Mouse (Mus musculus): ENCODE measurements around the gene Cenpo. TPM values are rescaled to one million over a fixed set of nuclear protein-coding genes. Genes with fewer than 3 reads are reported as not detected.
A peak's percentile ranks its signal among the peaks of the same experiment; 100 is the strongest.

The Cenpo gene
- polyA plus RNA-seq, 1 experiment from 2014 or later = 8.6 TPM

DNA sequence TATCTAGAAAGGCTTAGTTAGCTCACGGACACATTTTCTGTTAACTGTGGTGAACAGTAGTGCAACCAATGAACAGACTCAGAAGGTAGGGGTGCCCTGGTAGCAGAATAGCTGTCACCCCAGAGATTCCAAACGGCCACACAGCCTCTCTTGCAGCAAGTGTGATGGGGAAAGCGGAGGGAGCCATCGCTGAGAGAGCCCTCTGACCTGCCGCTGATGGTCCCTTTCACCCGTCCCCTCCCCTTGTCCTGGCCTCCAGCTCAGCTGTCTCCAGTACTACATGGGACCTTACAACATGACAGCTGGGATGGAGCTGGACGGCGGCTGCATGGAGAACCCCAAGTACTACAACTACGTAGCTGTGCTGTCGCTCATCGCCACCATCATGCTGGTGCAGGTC, 28.0 kb downstream of the Cenpo start:
- ATAC-seq (ENCODE audit: low read depth) = no peak
- no peaks in the 10 kb centered on the region for H3K4me1 ChIP-seq (ENCODE audit: control insufficient read depth, insufficient read depth, low read length)
- H3K9me3 ChIP-seq (ENCODE audit: control insufficient read depth, low read length) = no peaks in the 10 kb centered on the region
- H3K4me3 ChIP-seq (ENCODE audit: low read depth, low read length) = no peak overlapping the region
- no peak overlapping the region for H3K27ac ChIP-seq (ENCODE audit: low read depth, low read length)
- H3K27me3 ChIP-seq (ENCODE audit: control insufficient read depth, insufficient read depth, low read length) = no peaks in the 10 kb centered on the region
- peaks cover 12% of the 10 kb centered on the region; the same call in 1 of the 2 replicates for H3K36me3 ChIP-seq (ENCODE audit: control insufficient read depth, insufficient read depth, low read length)
- H3K4me2 ChIP-seq (ENCODE audit: low read depth, low read length) = no peak overlapping the region
- H3K9ac ChIP-seq (replicated peaks; ENCODE audit: low read depth, low read length) = no peak overlapping the region
- WGBS = 94% methylated on average over 11 of the region's 11 CpGs

- H3K9me3 ChIP-seq (ENCODE audit: control insufficient read depth, low read length) = no peaks in the 10 kb centered on the region
- H3K4me1 ChIP-seq (ENCODE audit: control insufficient read depth, insufficient read depth, low read length) = no peaks in the 10 kb centered on the region
- H3K36me3 ChIP-seq (ENCODE audit: control insufficient read depth, insufficient read depth, low read length) = peaks cover 5% of the 10 kb centered on the region; the same call in 1 of the 2 replicates
- no peak overlapping the region for H3K9ac ChIP-seq (replicated peaks; ENCODE audit: low read depth, low read length)
- no peak overlapping the region for H3K4me2 ChIP-seq (ENCODE audit: low read depth, low read length)
- no peak overlapping the region for H3K4me3 ChIP-seq (ENCODE audit: low read depth, low read length)
- H3K27ac ChIP-seq (ENCODE audit: low read depth, low read length) = no peak overlapping the region
- 93% methylated on average over 4 of the region's 4 CpGs for WGBS
- no peaks in the 10 kb centered on the region for H3K27me3 ChIP-seq (ENCODE audit: control insufficient read depth, insufficient read depth, low read length)
- no peak for ATAC-seq (ENCODE audit: low read depth)
Measured at GRCm38 (mm10) chr12:4202206-4202605, 31.9 kb downstream of the Cenpo start.

DNA sequence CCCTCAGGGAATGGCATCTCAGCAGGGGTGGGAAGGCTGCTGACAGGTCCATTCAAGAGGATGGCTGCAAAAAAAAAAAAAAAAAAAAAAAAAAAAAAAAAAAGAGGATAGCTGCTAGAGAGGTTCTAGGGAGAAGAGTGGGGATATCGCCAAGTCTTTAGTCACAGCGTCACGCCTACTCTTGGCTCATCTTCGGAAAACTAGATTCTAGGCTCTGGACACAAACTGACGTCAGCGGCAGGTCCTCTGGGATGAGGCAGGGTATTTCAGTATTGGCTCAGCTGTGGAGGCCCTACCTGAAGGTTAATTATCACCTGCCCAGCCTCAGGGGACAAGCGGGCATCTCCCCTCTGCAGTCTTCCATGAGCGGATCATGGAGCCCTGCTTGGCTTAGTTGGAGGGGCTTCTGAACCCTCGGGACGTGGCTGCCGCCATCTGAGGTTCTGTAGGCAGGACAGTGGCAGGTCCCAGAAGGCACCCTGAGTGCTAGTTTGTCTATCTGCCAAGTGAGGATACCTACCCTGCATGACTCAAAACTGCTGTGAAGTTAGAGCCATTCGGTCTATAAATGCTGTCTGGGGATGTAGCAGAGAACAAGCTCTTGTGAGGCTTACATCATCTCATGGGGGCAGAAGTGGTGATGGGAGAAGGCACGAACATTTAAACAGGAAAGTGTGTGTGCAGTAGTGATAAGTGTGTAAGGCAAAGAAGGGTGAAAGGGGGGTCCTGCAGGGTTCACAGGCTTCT, 32.5 kb downstream of the Cenpo start:
- no peak overlapping the region for H3K27ac ChIP-seq (ENCODE audit: low read depth, low read length)
- H3K4me1 ChIP-seq (ENCODE audit: control insufficient read depth, insufficient read depth, low read length) = no peaks in the 10 kb centered on the region
- 83% methylated on average over 13 of the region's 13 CpGs for WGBS
- no peak for ATAC-seq (ENCODE audit: low read depth)
- no peaks in the 10 kb centered on the region for H3K27me3 ChIP-seq (ENCODE audit: control insufficient read depth, insufficient read depth, low read length)
- no peak overlapping the region for H3K9ac ChIP-seq (replicated peaks; ENCODE audit: low read depth, low read length)
- H3K4me3 ChIP-seq (ENCODE audit: low read depth, low read length) = no peak overlapping the region
- no peak overlapping the region for H3K4me2 ChIP-seq (ENCODE audit: low read depth, low read length)
- H3K36me3 ChIP-seq (ENCODE audit: control insufficient read depth, insufficient read depth, low read length) = peaks cover 3% of the 10 kb centered on the region; the same call in 1 of the 2 replicates
- H3K9me3 ChIP-seq (ENCODE audit: control insufficient read depth, low read length) = no peaks in the 10 kb centered on the region

DNA sequence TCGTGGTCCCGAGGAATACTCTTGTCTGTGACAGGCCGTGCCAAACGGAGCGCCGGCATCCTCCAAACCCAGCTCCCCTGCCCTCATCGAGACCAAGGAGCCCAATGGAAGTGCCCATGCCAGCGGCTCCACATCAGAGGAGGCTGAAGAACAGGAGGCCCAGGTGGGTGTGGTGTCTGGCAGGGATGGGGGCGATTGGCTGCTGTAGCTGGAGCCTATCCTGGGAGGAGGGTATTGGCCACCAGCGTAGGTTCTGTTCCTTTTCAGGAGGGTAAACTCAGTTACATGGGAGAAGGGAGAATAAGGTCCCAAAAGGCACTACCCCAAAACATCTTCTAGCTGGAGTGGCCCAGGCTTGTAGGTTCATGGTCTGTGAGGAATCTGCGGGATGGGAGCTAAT, 34.8 kb downstream of the Cenpo start:
- Histone ChIP-seq H3K36me3 (ENCODE audit: control insufficient read depth, insufficient read depth, low read length) (no peaks in the 10 kb centered on the region; the same call in 1 of the 2 replicates), H3K9ac (replicated peaks; ENCODE audit: low read depth, low read length) (no peak overlapping the region), H3K4me1 (ENCODE audit: control insufficient read depth, insufficient read depth, low read length) (no peaks in the 10 kb centered on the region), H3K27ac (ENCODE audit: low read depth, low read length) (no peak overlapping the region), H3K4me3 (ENCODE audit: low read depth, low read length) (no peak overlapping the region), H3K9me3 (ENCODE audit: control insufficient read depth, low read length) (no peaks in the 10 kb centered on the region), H3K4me2 (ENCODE audit: low read depth, low read length) (no peak overlapping the region), H3K27me3 (ENCODE audit: control insufficient read depth, insufficient read depth, low read length) (no peaks in the 10 kb centered on the region)
- WGBS = 94% methylated on average over 11 of the region's 11 CpGs
- no peak for ATAC-seq (ENCODE audit: low read depth)

DNA sequence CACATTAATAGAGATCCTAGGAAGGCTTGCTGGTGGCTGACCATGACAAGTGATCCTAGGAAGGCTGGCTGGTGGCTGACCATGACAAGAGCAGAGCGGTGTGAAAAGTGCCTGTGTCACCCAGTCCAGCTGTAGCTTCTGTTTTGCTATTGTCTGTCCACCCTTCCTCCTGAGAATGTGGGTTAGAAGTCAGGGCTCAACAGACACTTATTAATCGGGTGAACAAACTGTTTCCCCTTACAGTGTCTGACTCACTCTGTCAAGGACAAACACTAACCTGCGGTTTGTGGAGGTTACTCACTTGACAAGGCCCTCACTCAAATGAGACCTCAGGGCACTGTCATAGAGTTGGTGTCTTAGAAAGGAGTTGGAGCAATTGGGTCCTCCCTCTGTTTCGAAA, 35.4 kb downstream of the Cenpo start:
- Histone ChIP-seq H3K9ac (replicated peaks; ENCODE audit: low read depth, low read length) (no peak overlapping the region), H3K4me3 (ENCODE audit: low read depth, low read length) (no peak overlapping the region), H3K27ac (ENCODE audit: low read depth, low read length) (no peak overlapping the region), H3K4me1 (ENCODE audit: control insufficient read depth, insufficient read depth, low read length) (no peaks in the 10 kb centered on the region), H3K36me3 (ENCODE audit: control insufficient read depth, insufficient read depth, low read length) (no peaks in the 10 kb centered on the region; the same call in 1 of the 2 replicates), H3K4me2 (ENCODE audit: low read depth, low read length) (no peak overlapping the region), H3K9me3 (ENCODE audit: control insufficient read depth, low read length) (no peaks in the 10 kb centered on the region), H3K27me3 (ENCODE audit: control insufficient read depth, insufficient read depth, low read length) (no peaks in the 10 kb centered on the region)
- no peak for ATAC-seq (ENCODE audit: low read depth)
- 93% methylated on average over 4 of the region's 4 CpGs for WGBS

DNA sequence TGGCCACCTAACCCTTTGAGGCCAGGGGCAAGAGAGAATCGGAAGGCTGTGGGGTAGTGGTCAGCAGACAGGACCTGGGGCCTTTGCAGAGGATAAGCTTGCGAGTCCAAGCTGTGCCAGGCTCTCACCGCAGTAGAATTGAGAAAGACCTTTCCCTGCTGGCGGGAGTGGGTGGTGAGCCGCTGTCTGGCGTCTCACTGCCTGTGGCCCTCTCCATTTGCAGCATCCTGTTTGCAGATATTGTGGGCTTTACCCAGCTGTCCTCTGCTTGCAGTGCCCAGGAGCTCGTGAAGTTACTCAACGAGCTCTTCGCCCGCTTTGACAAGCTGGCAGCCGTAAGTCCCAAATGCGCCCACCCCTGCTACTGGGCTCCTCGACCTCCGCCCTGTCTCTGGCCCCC, 39.5 kb downstream of the Cenpo start:
- no peak overlapping the region for H3K9ac ChIP-seq (replicated peaks; ENCODE audit: low read depth, low read length)
- WGBS = 94% methylated on average over 14 of the region's 14 CpGs
- 0 out of 2 replicates have a peak, but pooled peaks cover 2% of the 10 kb centered on the region for H3K4me1 ChIP-seq (ENCODE audit: control insufficient read depth, insufficient read depth, low read length)
- H3K9me3 ChIP-seq (ENCODE audit: control insufficient read depth, low read length) = no peaks in the 10 kb centered on the region
- no peak overlapping the region for H3K27ac ChIP-seq (ENCODE audit: low read depth, low read length)
- ATAC-seq (ENCODE audit: low read depth) = no peak
- H3K27me3 ChIP-seq (ENCODE audit: control insufficient read depth, insufficient read depth, low read length) = no peaks in the 10 kb centered on the region
- no peak overlapping the region for H3K4me2 ChIP-seq (ENCODE audit: low read depth, low read length)
- no peaks in the 10 kb centered on the region; the same call in 1 of the 2 replicates for H3K36me3 ChIP-seq (ENCODE audit: control insufficient read depth, insufficient read depth, low read length)
- H3K4me3 ChIP-seq (ENCODE audit: low read depth, low read length) = no peak overlapping the region

DNA sequence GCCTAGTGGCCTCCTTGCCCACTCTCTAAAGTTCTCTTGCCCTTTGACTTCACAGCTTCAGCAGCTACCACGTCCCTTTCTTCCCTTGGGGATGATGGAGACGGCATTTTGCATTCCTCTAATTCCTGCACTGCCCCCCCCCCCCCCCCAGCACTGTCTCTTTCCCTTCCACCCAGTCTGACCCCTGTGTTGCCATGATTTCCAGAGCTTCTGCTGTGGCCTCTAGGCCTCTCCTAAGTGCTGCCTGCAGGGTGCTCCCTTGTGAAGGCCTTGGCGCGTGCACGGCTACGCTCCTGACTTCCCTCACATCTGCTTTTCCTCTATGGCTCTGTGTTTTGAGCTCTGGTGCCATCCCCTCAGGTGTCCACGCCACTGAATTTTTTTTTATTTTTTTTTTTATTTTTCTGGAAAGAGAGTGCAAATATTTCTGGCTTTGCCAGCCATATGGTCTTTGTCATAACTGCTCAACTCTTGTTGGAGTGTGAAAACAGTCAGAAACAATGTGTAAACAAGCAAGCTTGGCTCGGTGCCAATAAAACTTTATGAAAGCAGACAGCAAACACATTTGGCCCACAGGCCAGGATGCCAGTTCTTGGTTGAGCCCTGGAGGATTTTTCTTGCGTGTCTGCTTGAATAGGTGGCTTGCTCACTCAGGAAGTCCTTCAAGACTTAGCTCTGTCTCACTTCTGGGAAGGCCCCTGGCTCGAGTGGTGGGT, 40.9 kb downstream of the Cenpo start:
- Histone ChIP-seq H3K36me3 (ENCODE audit: control insufficient read depth, insufficient read depth, low read length) (no peaks in the 10 kb centered on the region), H3K9me3 (ENCODE audit: control insufficient read depth, low read length) (no peaks in the 10 kb centered on the region), H3K27ac (ENCODE audit: low read depth, low read length) (no peak overlapping the region), H3K4me3 (ENCODE audit: low read depth, low read length) (no peak overlapping the region), H3K4me2 (ENCODE audit: low read depth, low read length) (no peak overlapping the region), H3K4me1 (ENCODE audit: control insufficient read depth, insufficient read depth, low read length) (0 out of 2 replicates have a peak, but pooled peaks cover 2% of the 10 kb centered on the region), H3K9ac (replicated peaks; ENCODE audit: low read depth, low read length) (no peak overlapping the region), H3K27me3 (ENCODE audit: control insufficient read depth, insufficient read depth, low read length) (no peaks in the 10 kb centered on the region)
- WGBS = 59% methylated on average over 10 of the region's 10 CpGs
- no peak for ATAC-seq (ENCODE audit: low read depth)

- no peak overlapping the region for H3K9ac ChIP-seq (replicated peaks; ENCODE audit: low read depth, low read length)
- H3K9me3 ChIP-seq (ENCODE audit: control insufficient read depth, low read length) = no peaks in the 10 kb centered on the region
- no peaks in the 10 kb centered on the region for H3K36me3 ChIP-seq (ENCODE audit: control insufficient read depth, insufficient read depth, low read length)
- H3K27me3 ChIP-seq (ENCODE audit: control insufficient read depth, insufficient read depth, low read length) = no peaks in the 10 kb centered on the region
- no peak overlapping the region for H3K4me2 ChIP-seq (ENCODE audit: low read depth, low read length)
- no peak overlapping the region for H3K4me3 ChIP-seq (ENCODE audit: low read depth, low read length)
- no peak overlapping the region for H3K27ac ChIP-seq (ENCODE audit: low read depth, low read length)
- 66% methylated on average over 6 of the region's 6 CpGs for WGBS
- ATAC-seq (ENCODE audit: low read depth) = no peak
- H3K4me1 ChIP-seq (ENCODE audit: control insufficient read depth, insufficient read depth, low read length) = 0 out of 2 replicates have a peak, but pooled peaks cover 2% of the 10 kb centered on the region
Measured at GRCm38 (mm10) chr12:4192514-4192913, 41.6 kb downstream of the Cenpo start.

DNA sequence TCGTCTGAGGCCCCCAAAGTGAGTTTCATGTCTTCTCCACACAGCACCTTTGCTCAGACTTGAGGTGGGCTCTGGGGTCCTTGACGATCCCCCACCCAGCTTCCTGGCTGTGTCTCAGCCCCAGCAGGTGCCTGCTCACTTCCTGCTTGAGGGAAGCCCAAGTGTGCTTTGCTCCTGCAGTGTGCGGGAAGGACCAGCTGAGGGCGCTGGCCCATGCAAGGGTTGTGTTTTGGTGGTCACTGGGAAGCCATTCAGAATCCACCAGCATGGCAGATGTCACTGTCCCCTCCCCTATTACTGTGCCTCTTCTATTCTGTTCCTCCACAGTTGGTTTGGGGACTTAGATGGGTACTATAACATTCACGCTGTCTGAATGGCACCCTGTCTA, 45.0 kb downstream of the Cenpo start:
- no peaks in the 10 kb centered on the region for H3K36me3 ChIP-seq (ENCODE audit: control insufficient read depth, insufficient read depth, low read length)
- H3K4me1 ChIP-seq (ENCODE audit: control insufficient read depth, insufficient read depth, low read length) = 0 out of 2 replicates have a peak, but pooled peaks cover 2% of the 10 kb centered on the region
- no peak overlapping the region for H3K4me3 ChIP-seq (ENCODE audit: low read depth, low read length)
- ATAC-seq (ENCODE audit: low read depth) = 0 out of 2 replicates have a peak, but pooled peaks have one; percentile 22
- H3K4me2 ChIP-seq (ENCODE audit: low read depth, low read length) = no peak overlapping the region
- no peaks in the 10 kb centered on the region for H3K9me3 ChIP-seq (ENCODE audit: control insufficient read depth, low read length)
- no peak overlapping the region for H3K27ac ChIP-seq (ENCODE audit: low read depth, low read length)
- 35% methylated on average over 5 of the region's 5 CpGs for whole genome bisulfite sequencing
- no peaks in the 10 kb centered on the region for H3K27me3 ChIP-seq (ENCODE audit: control insufficient read depth, insufficient read depth, low read length)
- H3K9ac ChIP-seq (replicated peaks; ENCODE audit: low read depth, low read length) = no peak overlapping the region

All from neural tube, embryonic 14.5 days (tissue).